Mouse (Mus musculus) left cerebral cortex, postnatal 36 days (tissue): ENCODE results near the gene Nmt1. TPM values are rescaled to one million over a fixed set of nuclear protein-coding genes. Genes with fewer than 3 reads are reported as not detected.

Experiments used
- DNase-seq, 2 experiments: peaks; one replicate each; pipeline ENCODE4 v3.0.0; 2021 to 2022; ENCODE audit warnings: low spot score in 2 of 2, mixed read lengths in 1 of 2
- intact Hi-C: fragments of 180-260 bp; cut with DNase I; formaldehyde crosslinking; loops from one replicate; pipeline ENCODE4 v1.15.1; 2025
- total RNA-seq, 2 experiments: library from RNA; stranded (reverse); gene quantifications; 2 replicates each; pipeline ENCODE4 v1.2.3; 2021

Nmt1 gene
- total RNA-seq, 2 experiments from 2014 or later, result 126 to 127 TPM

- peak; percentile 54 to 64 for DNase-seq
- intact Hi-C loops, result no loop called here
Observed at GRCm38 (mm10) chr11:103033030-103033429, 5.0 kb downstream of the Nmt1 start.

- peak in 1 of 2 experiments; percentile 69 for DNase-seq
- intact Hi-C loops, result loop anchor here (5.0 kb wide), 1 partner anchor 153 kb away; the partner anchor contains the start of genes Ccdc103 and Eftud2
Observed at GRCm38 (mm10) chr11:103035007-103035406, 7.0 kb downstream of the Nmt1 start.

GRCm38 (mm10) chr11:103036881-103037465 lies 9.0 kb downstream of the Nmt1 start:
- intact Hi-C loops, result loop anchor here (5.0 kb wide), 1 partner anchor 155 kb away; the partner anchor contains the start of genes Ccdc103 and Eftud2
- no peak for DNase-seq

GRCm38 (mm10) chr11:103038037-103038436 lies 10.0 kb downstream of the Nmt1 start:
- intact Hi-C loops, result loop anchor here (5.0 kb wide), 1 partner anchor 156 kb away; the partner anchor contains the start of genes Ccdc103 and Eftud2
- DNase-seq, result peak; percentile 51 to 70

- no peak for DNase-seq
- intact Hi-C loops, result no loop called here
Observed at GRCm38 (mm10) chr11:103042828-103043227, 14.8 kb downstream of the Nmt1 start.

GRCm38 (mm10) chr11:103043982-103044381 lies 16.0 kb downstream of the Nmt1 start:
- DNase-seq, result no peak
- intact Hi-C loops, result no loop called here

GRCm38 (mm10) chr11:103046286-103046685 lies 18.3 kb downstream of the Nmt1 start:
- intact Hi-C loops, result no loop called here

GRCm38 (mm10) chr11:103049611-103050010 lies 21.6 kb downstream of the Nmt1 start:
- DNase-seq, result no peak
- intact Hi-C loops, result loop anchor here (10.0 kb wide), 1 partner anchor 45 kb away; no protein-coding TSS in a partner anchor

More at GRCm38 (mm10) chr11:103046286-103046685, 18.3 kb downstream of the Nmt1 start:
- DNase-seq, result no peak

GRCm38 (mm10) chr11:103050153-103050552 lies 22.2 kb downstream of the Nmt1 start:
- intact Hi-C loops, result loop anchor here (10.0 kb wide), 1 partner anchor 45 kb away; no protein-coding TSS in a partner anchor
- DNase-seq, result no peak

- intact Hi-C loops, result loop anchor here (10.0 kb wide), 1 partner anchor 46 kb away; no protein-coding TSS in a partner anchor
- peak in 1 of 2 experiments; percentile 54 for DNase-seq
Observed at GRCm38 (mm10) chr11:103051249-103051691, 23.3 kb downstream of the Nmt1 start.

- intact Hi-C loops, result loop anchor here (10.0 kb wide), 1 partner anchor 47 kb away; no protein-coding TSS in a partner anchor
- DNase-seq, result no peak
Observed at GRCm38 (mm10) chr11:103052078-103052477, 24.1 kb downstream of the Nmt1 start.

- no peak for DNase-seq
- intact Hi-C loops, result loop anchor here (2.0 to 10.0 kb wide), 2 partner anchors 49 to 153 kb away; partner anchors contain the start of gene Gfap
Observed at GRCm38 (mm10) chr11:103053191-103054076, 25.4 kb downstream of the Nmt1 start.

- peak; percentile 56 to 75 for DNase-seq
- intact Hi-C loops, result loop anchor here (2.0 to 10.0 kb wide), 2 partner anchors 50 to 154 kb away; partner anchors contain the start of gene Gfap
Observed at GRCm38 (mm10) chr11:103054798-103055197, 26.8 kb downstream of the Nmt1 start.

GRCm38 (mm10) chr11:103056636-103057035 lies 28.6 kb downstream of the Nmt1 start:
- intact Hi-C loops, result loop anchor here (10.0 kb wide), 1 partner anchor 52 kb away; no protein-coding TSS in a partner anchor

GRCm38 (mm10) chr11:103058499-103059085 lies 30.6 kb downstream of the Nmt1 start:
- intact Hi-C loops, result loop anchor here (10.0 kb wide), 1 partner anchor 54 kb away; no protein-coding TSS in a partner anchor
- no peak for DNase-seq

More at GRCm38 (mm10) chr11:103056636-103057035, 28.6 kb downstream of the Nmt1 start:
- no peak for DNase-seq

- no peak for DNase-seq
- intact Hi-C loops, result no loop called here
Observed at GRCm38 (mm10) chr11:103066191-103067050, 38.4 kb downstream of the Nmt1 start.

GRCm38 (mm10) chr11:103067051-103067361 lies 39.0 kb downstream of the Nmt1 start:
- intact Hi-C loops, result no loop called here
- no peak for DNase-seq

GRCm38 (mm10) chr11:103067457-103068001 lies 39.5 kb downstream of the Nmt1 start:
- intact Hi-C loops, result no loop called here

More at GRCm38 (mm10) chr11:103067457-103068001, 39.5 kb downstream of the Nmt1 start:
- no peak for DNase-seq
